ENCODE assay signal across 8 mouse cellular contexts in the genomic region with DNA sequence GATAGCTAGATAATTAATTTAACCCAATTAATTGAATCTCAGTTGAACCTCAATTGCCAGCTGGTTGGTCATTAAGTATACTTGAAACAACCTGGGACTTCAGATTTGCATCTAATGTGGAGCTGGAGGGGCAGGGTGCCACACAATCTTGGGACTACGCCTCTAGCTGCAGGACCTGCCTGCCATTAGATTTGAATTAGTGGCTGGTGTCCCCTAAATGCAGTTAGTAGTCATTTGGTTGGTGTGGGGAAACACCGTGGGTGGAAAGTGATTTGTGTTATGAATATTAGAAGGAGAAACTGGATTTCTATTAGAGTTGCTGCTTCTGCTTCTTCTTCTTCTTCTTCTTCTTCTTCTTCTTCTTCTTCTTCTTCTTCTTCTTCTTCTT. TPM values are rescaled to one million over a fixed set of nuclear protein-coding genes. Genes with fewer than 3 reads are reported as not detected.
DNase-seq lines count a peak whose midpoint lies in the region; ATAC-seq and TF ChIP-seq lines count a peak whose summit lies in the region.

No protein-coding gene starts in this region.

- H3K9me3 ChIP-seq in CH12.LX (replicated peaks; ENCODE audit: low read length): no peaks in the 10 kb centered on the region
- H3K9me3 ChIP-seq in forebrain, embryonic 13.5 days (replicated peaks): no peaks in the 10 kb centered on the region
- H3K9me3 ChIP-seq in liver, embryonic 13.5 days (replicated peaks): no peaks in the 10 kb centered on the region

- no peak for TF ChIP-seq RAD21 in CH12.LX (IDR thresholded peaks at IDR 0.05; ENCODE audit: low read depth, low read length)

- no peak for TF ChIP-seq CTCF in cerebellum, adult 2 months (IDR thresholded peaks at IDR 0.05; ENCODE audit: borderline replicate concordance, insufficient read depth, low read depth, low read length)
- TF ChIP-seq CTCF in CH12.LX (conservative IDR thresholded peaks at IDR 0.05 in 1 of 2, IDR thresholded peaks at IDR 0.05 in 1 of 2; ENCODE audit: low read depth in 2 of 2, low read length in 2 of 2): no peak
- TF ChIP-seq CTCF in thymus, adult 2 months (IDR thresholded peaks at IDR 0.05; ENCODE audit: borderline replicate concordance, control insufficient read depth, extremely low read depth, insufficient read depth, low read length, poor library complexity): no peak

- in situ Hi-C loops in CH12.LX (cut with MboI; ENCODE audit: low pct_ligation_motif_present, low pct_unique_long_range_greater_than_20kb, low sequenced_read_pairs): loop anchor here (25.0 kb wide), 1 partner anchor 716 kb away; no protein-coding TSS in a partner anchor

- H3K4me2 ChIP-seq in CH12.LX (ENCODE audit: insufficient read depth, low read depth, poor library complexity, severe bottlenecking): peak overlapping the region; percentile 73
- H3K4me2 ChIP-seq in forebrain, embryonic 13.5 days: peak overlapping the region; percentile 62
- peak overlapping the region; percentile 67 for H3K4me2 ChIP-seq in liver, embryonic 13.5 days

- TF ChIP-seq EP300 in CH12.LX (IDR thresholded peaks at IDR 0.05; ENCODE audit: low read length): peak; percentile 65

- dilution Hi-C loops in CH12.LX (cut with MboI; ENCODE audit: extremely low pct_ligation_motif_present, extremely low pct_unique_long_range_greater_than_20kb, low sequenced_read_pairs): no loop called here

- peaks cover 8 to 16% of the 10 kb centered on the region in 2 experiments for H3K36me3 ChIP-seq in CH12.LX (replicated peaks in 1 of 2; ENCODE audit: control insufficient read depth in 1 of 2, insufficient read depth in 1 of 2, low read length in 1 of 2)
- peaks cover 7% of the 10 kb centered on the region; the same call in 1 of the 2 replicates for H3K36me3 ChIP-seq in forebrain, embryonic 13.5 days (ENCODE audit: poor library complexity, severe bottlenecking)
- peaks cover 8% of the 10 kb centered on the region for H3K36me3 ChIP-seq in liver, embryonic 13.5 days
- no peaks in the 10 kb centered on the region for H3K36me3 ChIP-seq in thymus, adult 2 months (ENCODE audit: control insufficient read depth, insufficient read depth, low read length)

- no peak overlapping the region for H3K27ac ChIP-seq in cerebellum, adult 2 months (ENCODE audit: insufficient read depth, low read length)
- H3K27ac ChIP-seq in CH12.LX (ENCODE audit: insufficient read depth, low read depth): peak overlapping the region; percentile 77
- no peak overlapping the region for H3K27ac ChIP-seq in forebrain, embryonic 13.5 days
- H3K27ac ChIP-seq in liver, embryonic 13.5 days: no peak overlapping the region
- H3K27ac ChIP-seq in thymus, adult 2 months (ENCODE audit: control insufficient read depth, insufficient read depth, low read length): no peak overlapping the region

- 0 out of 2 replicates have a peak, but pooled peaks have one; percentile 2 for ATAC-seq in forebrain, embryonic 13.5 days
- no peak for ATAC-seq in liver, embryonic 13.5 days (ENCODE audit: low read depth)

- 87% methylated on average over 2 of the region's 2 CpGs for WGBS in cerebellum, adult 2 months
- 94% methylated on average over 2 of the region's 2 CpGs for WGBS in forebrain, embryonic 13.5 days
- WGBS in liver, embryonic 13.5 days (ENCODE audit: insufficient replicate concordance): 69% methylated on average over 2 of the region's 2 CpGs
- 90% methylated on average over 2 of the region's 2 CpGs for WGBS in thymus, adult 2 months

- no peaks in the 10 kb centered on the region for H3K4me1 ChIP-seq in cerebellum, adult 2 months (ENCODE audit: control insufficient read depth, insufficient read depth, low read length)
- peaks cover 0 to 21% of the 10 kb centered on the region in 2 experiments; a peak in 3 of 4 replicates for H3K4me1 ChIP-seq in CH12.LX (ENCODE audit: control insufficient read depth in 1 of 2, insufficient read depth in 2 of 2)
- peaks cover 17% of the 10 kb centered on the region for H3K4me1 ChIP-seq in forebrain, embryonic 13.5 days
- peaks cover 9% of the 10 kb centered on the region; the same call in 1 of the 2 replicates for H3K4me1 ChIP-seq in liver, embryonic 13.5 days (replicated peaks)
- H3K4me1 ChIP-seq in thymus, adult 2 months (replicated peaks; ENCODE audit: control insufficient read depth, insufficient read depth, low read length): 0 out of 2 replicates have a peak, but pooled peaks cover 2% of the 10 kb centered on the region

- no peak for DNase-seq in cerebellum, adult 2 months
- DNase-seq in cerebellum, postnatal 4 days (ENCODE audit: low spot score in 2 of 2): no peak
- peak; percentile 83 for DNase-seq in CH12.LX (ENCODE audit: extremely low read depth)
- no peak for DNase-seq in liver, embryonic 13.5 days
- no peak for DNase-seq in spleen, postnatal 36 days (ENCODE audit: low spot score in 2 of 2)
- DNase-seq in gastrocnemius, adult 18-20 months (ENCODE audit: low spot score): no peak
- no peak for DNase-seq in thymus, adult 2 months

- peak overlapping the region; percentile 81 for H3K4me3 ChIP-seq in cerebellum, adult 2 months (replicated peaks; ENCODE audit: insufficient read depth, low read depth, low read length)
- peak overlapping the region; percentile 88 to 97 (median 93) for H3K4me3 ChIP-seq in CH12.LX (replicated peaks in 1 of 3; ENCODE audit: low read depth in 2 of 3, low read length in 2 of 3, poor library complexity in 1 of 3)
- H3K4me3 ChIP-seq in forebrain, embryonic 13.5 days: peak overlapping the region; percentile 88
- peak overlapping the region; percentile 88 for H3K4me3 ChIP-seq in liver, embryonic 13.5 days (replicated peaks)
- no peak overlapping the region for H3K4me3 ChIP-seq in thymus, adult 2 months (ENCODE audit: control insufficient read depth, insufficient read depth, low read length)

- no peak for TF ChIP-seq POLR2A in cerebellum, adult 2 months (IDR thresholded peaks at IDR 0.05; ENCODE audit: borderline replicate concordance, insufficient read depth, low read length)
- no peak; the same call in 1 of the 2 replicates for TF ChIP-seq POLR2A in CH12.LX (IDR thresholded peaks at IDR 0.05; ENCODE audit: low read depth, low read length)
- TF ChIP-seq POLR2A in thymus, adult 2 months (IDR thresholded peaks at IDR 0.05; ENCODE audit: control insufficient read depth, extremely low read depth, insufficient read depth, low read length, poor library complexity): no peak

- peaks cover 20% of the 10 kb centered on the region for H3K79me2 ChIP-seq in CH12.LX (replicated peaks; ENCODE audit: control insufficient read depth, extremely low read depth, insufficient read depth, poor library complexity, severe bottlenecking)

- no peaks in the 10 kb centered on the region for H3K27me3 ChIP-seq in cerebellum, adult 2 months (ENCODE audit: control insufficient read depth, insufficient read depth, low read length)
- no peaks in the 10 kb centered on the region for H3K27me3 ChIP-seq in CH12.LX (replicated peaks)
- H3K27me3 ChIP-seq in forebrain, embryonic 13.5 days: no peaks in the 10 kb centered on the region
- H3K27me3 ChIP-seq in liver, embryonic 13.5 days: no peaks in the 10 kb centered on the region
- no peaks in the 10 kb centered on the region for H3K27me3 ChIP-seq in thymus, adult 2 months (ENCODE audit: control insufficient read depth, insufficient read depth, low read length)

- H3K9ac ChIP-seq in CH12.LX (ENCODE audit: insufficient read depth, low read depth): peak overlapping the region; percentile 98
- H3K9ac ChIP-seq in forebrain, embryonic 13.5 days: no peak overlapping the region
- H3K9ac ChIP-seq in liver, embryonic 13.5 days: peak overlapping the region; percentile 88; the same call in 1 of the 2 replicates

TF ChIP-seq in CH12.LX, 34 proteins besides CTCF, POLR2A, EP300 and RAD21:
- 0 out of 2 replicates have a peak, but pooled peaks have one; percentile 19 for TF ChIP-seq MEF2A (IDR thresholded peaks at IDR 0.05; ENCODE audit: borderline replicate concordance, low read depth, low read length)
- TF ChIP-seq JUN (IDR thresholded peaks at IDR 0.05; ENCODE audit: insufficient read depth, low read depth, low read length): peak; percentile 30; the same call in 1 of the 2 replicates
- peak; percentile 63; the same call in 1 of the 2 replicates for TF ChIP-seq CHD1 (IDR thresholded peaks at IDR 0.05; ENCODE audit: low read depth, low read length)
- TF ChIP-seq MAZ (IDR thresholded peaks at IDR 0.05; ENCODE audit: low read depth, low read length): no peak
- 0 out of 2 replicates have a peak, but pooled peaks have one; percentile 37 for TF ChIP-seq JUND (conservative IDR thresholded peaks at IDR 0.05; ENCODE audit: low read depth, low read length)
- 0 out of 2 replicates have a peak, but pooled peaks have one; percentile 17 for TF ChIP-seq MYC (IDR thresholded peaks at IDR 0.05; ENCODE audit: low read depth, low read length)
- peak; percentile 42; the same call in 1 of the 2 replicates for TF ChIP-seq TBP (conservative IDR thresholded peaks at IDR 0.05; ENCODE audit: low read depth, low read length)
- peak; percentile 69; the same call in 1 of the 2 replicates for TF ChIP-seq IRF4 (IDR thresholded peaks at IDR 0.05; ENCODE audit: low read depth, low read length)
- TF ChIP-seq ZMIZ1 (IDR thresholded peaks at IDR 0.05; ENCODE audit: low read depth, low read length): no peak

RNA-seq across cellular contexts. Expression of gene 4930453N24Rik, which starts 0.5 kb away (rescaled TPM):
- 17.0 and 18.3 TPM in 2 replicates for polyA plus RNA-seq in cerebellum, adult 2 months (2012; rRNA removed)
- total RNA-seq in CH12.LX (2012; rRNA removed) (26.6 and 38.9 TPM in 2 replicates), CH12.LX (2014; rRNA removed) (62.0 and 68.6 TPM in 2 replicates)
- polyA plus RNA-seq in CH12.LX (2012; ENCODE audit: insufficient read length, low read depth): 40.7 and 48.4 TPM in 2 replicates
- polyA plus RNA-seq in forebrain, embryonic 13.5 days (2015; fragmentation: Nextera tagmentation; extraction: Ambion mirVana): 24.1 TPM in 2 replicates
- 11.9 and 13.2 TPM in 2 replicates for polyA plus RNA-seq in liver, embryonic 13.5 days (2015; fragmentation: Nextera tagmentation; extraction: Ambion mirVana)
- 10 to 100 TPM; 51.4 to 51.7 TPM for total RNA-seq in gastrocnemius, adult 18-20 months (2021)
- 5.5 TPM in 2 replicates for polyA plus RNA-seq in thymus, adult 2 months (2012; rRNA removed)
